Mouse (Mus musculus) Muller cell, postnatal 12 days (primary cell): Measurements from ENCODE around the gene Hist2h4.
"Not testable (repeated sequence)": the region's sequence is repeated elsewhere in the genome, so short reads cannot be mapped to it uniquely, and the experiment has no call there.

Source experiments
- DNase-seq: peaks from one replicate; pipeline ENCODE4 v3.0.0-alpha.2; 2015; ENCODE audit errors: inconsistent ontology term

Hist2h4 gene

GRCm38 (mm10) chr3:96269511-96270474 is 6.7 kb upstream of the Hist2h4 start, which contains the start of gene Hist2h2bb:
Gene Hist2h2bb, plus strand, starts transcription at chr3:96269752.
- peak; percentile 91 for DNase-seq

DNA sequence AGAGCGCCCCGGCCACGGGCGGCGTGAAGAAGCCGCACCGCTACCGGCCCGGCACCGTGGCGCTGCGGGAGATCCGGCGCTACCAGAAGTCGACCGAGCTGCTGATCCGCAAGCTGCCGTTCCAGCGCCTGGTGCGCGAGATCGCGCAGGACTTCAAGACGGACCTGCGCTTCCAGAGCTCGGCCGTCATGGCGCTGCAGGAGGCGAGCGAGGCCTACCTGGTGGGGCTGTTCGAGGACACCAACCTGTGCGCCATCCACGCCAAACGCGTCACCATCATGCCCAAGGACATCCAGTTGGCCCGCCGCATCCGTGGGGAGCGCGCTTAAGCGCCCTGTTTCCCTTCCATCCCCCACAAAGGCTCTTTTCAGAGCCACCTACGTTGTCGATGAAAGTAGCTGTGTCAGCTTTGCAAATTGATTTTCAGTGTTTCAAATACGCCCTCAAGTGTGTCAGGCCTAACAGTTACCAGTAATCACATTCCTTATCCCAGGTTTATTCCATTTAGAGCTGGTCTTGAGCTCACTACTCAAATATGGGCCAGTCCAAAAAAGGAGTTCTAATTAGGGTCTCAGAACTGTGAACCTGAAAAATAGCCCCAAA is 5.8 kb upstream of the Hist2h4 start:
- not testable (repeated sequence) for DNase-seq

DNA sequence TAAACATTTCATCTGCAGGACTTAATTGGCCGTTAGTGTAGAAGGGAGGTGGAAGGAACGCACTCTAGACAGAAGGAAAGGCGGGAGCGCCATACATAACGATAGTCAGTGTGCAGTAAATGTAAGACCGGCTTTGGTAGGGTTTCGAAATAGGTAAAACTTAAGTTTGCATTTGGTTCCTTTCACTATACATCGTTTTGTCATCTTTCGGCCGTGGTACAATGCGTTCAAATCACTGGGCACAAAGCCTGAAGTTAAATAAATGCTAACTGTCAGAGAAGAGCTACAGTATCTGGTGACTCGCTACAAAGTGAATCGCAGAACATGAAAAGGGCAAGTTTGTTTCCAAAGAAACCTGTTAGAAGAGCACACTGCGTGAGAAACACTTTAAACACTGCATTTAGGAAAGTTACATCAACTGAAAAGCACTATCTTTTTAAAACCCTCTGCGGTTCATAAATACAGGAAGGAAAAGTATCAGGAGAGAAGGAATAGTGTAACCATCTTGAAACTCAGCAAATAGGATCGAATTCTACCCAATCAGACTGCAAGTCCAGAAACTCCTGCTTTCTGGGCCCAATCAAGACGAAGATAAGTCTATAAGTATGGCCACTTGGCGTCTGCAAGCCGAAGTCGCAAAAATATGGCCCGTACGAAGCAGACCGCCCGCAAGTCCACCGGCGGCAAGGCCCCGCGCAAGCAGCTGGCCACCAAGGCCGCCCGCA is 5.1 kb upstream of the Hist2h4 start, which contains the start of gene Hist2h3b:
Gene Hist2h3b (plus strand): TSS at position 604 of the 725 bp plus-strand sequence.
- DNase-seq, result peak; percentile 84

DNA sequence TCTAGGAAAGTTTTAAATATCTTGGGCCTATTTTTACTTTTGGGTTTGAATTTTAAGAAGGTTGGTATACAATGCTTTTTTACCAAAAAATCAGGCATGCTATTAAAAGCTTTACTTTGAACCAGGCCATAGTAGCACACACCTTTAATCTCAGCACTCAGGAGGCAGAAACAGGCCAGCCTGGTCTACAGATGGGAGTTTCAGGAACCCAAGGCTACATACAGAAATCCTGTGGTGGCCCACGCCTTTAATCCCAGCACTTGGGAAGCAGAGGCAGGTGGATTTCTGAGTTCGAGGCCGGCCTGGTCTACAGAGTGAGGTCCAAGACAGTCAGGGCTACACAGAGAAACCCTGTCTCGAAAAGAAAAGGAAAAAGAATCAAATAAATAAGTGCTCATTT is 4.4 kb upstream of the Hist2h4 start:
- DNase-seq, result no peak

DNA sequence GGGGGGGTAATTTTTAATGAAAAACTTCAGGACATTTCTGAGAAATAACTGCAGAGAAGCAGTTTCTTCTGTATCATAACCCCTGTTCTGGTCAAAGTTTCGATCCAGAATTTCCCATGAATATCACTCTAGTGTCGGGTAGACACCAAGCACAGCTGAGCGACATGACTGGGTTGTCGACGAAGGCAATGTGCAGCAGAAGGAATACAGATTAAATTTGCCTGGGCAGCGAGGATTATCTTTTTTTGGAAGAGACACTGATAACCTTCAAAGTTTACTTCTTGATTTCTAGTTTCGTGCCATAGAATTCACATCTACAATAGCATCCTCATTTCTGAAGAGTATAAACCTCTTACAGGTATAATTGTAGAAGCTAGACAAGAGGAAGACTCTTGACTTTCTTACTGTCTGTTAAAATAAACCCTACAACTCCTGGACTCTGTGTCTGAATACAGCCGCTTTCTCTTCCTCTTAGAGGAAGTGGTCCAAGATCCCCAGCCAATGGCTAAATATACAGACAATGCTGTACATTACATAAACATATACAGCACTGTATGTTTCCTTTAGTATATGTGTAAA is 3.1 kb upstream of the Hist2h4 start:
- no peak for DNase-seq

- DNase-seq, result no peak
Observed at GRCm38 (mm10) chr3:96264404-96264949, 1.4 kb upstream of the Hist2h4 start.

DNA sequence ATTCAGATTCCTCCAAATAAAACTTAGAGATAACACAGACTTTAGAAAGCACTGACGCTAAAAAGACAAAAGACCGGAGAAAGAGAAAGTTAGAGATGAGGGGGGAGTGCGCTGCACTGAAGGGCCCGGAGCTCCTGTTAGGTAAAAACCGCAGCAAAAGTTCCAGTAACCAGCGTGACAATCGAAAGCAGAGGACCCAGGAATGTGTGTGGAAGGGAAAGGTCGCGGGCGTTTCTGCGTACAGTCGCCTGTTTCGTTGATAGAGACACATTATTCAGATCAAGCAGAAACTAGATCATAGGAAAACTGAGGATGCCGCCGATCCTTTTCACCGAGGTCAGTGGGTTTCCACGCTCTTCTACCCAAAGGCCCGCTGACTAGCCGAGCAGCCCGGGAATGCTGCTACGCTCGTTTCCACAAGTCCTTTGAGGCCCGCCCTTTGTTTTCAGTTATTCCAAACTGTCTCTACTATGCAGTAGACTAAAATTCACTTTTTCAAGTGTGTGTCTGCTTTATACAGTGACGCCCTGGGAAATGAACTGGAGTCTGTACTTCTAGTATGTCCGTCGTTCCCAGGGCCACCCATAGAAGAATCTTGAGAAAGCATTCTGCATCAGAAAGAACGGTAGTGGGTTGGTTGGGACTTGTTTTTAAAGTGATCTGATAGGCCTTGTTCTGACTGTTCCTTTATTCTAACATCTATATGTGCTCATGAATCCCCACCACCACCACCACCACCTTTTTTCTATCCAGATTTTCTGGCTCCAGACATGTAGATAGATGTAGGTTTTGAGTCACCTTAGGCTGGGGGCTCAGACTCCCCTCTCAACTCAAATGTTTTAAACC is 670 bp upstream of the Hist2h4 start:
- no peak for DNase-seq

DNA sequence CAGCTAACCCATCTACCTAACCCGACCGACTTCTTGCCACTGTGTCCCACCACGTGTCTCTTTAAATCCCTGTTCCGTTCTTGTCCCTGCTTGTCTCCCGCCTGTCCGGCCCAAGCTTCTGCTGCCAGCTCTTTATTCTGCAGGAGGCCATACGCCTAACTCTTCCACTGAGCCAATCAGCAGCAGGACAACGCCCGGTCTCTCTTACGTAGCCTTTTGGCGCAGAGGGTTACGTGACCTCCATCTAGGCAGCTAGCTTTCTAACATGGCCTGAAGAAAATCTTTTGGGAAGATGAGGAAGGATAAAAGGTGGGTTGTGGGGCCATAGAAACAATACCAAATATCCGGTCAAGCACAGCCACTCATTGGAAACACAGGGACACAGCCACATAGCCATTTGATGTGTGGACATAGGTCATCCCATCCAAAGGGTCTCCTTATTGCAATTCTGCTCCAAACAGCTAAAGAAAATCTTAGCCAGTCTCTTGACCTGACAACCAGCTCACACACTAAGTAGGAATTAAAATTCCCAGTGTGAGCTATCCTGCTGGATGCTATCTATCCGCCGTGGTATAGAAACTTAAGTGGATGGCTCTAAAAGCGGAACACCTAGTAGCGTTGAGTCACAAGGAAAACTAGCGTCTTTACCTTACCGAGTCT is 765 bp downstream of the Hist2h4 start:
- DNase-seq, result peak; percentile 84

- no peak for DNase-seq
Observed at GRCm38 (mm10) chr3:96261623-96262022, 1.5 kb downstream of the Hist2h4 start.

- no peak for DNase-seq
Observed at GRCm38 (mm10) chr3:96260220-96260619, 2.9 kb downstream of the Hist2h4 start.

- no peak for DNase-seq
Observed at GRCm38 (mm10) chr3:96257190-96257589, 5.9 kb downstream of the Hist2h4 start.

DNA sequence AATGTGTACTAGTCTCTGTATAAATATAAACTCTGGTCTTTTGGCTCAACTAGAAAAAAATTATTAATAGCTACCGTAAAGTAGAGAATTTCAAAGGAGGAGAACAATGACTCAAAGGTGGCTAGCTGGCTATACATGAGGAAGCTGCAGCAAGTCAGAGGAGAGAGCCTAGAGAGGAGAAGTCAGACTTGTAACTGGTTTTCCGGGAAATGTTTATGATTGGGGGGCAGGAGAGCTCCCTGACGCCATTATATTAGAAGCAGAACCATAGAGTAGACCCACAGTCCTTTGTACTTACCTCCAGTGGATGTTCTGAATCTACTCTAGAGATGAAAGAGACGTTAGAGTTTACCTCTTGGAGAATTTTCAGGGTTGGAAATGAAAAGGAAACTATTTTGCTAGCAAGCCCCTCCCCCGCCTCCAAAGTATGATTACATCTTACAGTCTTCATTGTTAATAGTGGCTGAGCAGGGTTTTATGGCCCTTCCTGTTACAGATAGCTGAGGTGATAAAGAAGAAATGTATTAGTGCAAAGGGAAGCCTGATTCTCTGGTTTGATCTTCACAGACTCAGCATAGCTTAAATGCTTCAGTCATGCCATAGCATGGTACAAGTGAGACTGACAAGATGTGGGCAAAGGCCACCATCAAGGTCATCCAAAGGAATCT is 7.1 kb downstream of the Hist2h4 start:
- no peak for DNase-seq

DNA sequence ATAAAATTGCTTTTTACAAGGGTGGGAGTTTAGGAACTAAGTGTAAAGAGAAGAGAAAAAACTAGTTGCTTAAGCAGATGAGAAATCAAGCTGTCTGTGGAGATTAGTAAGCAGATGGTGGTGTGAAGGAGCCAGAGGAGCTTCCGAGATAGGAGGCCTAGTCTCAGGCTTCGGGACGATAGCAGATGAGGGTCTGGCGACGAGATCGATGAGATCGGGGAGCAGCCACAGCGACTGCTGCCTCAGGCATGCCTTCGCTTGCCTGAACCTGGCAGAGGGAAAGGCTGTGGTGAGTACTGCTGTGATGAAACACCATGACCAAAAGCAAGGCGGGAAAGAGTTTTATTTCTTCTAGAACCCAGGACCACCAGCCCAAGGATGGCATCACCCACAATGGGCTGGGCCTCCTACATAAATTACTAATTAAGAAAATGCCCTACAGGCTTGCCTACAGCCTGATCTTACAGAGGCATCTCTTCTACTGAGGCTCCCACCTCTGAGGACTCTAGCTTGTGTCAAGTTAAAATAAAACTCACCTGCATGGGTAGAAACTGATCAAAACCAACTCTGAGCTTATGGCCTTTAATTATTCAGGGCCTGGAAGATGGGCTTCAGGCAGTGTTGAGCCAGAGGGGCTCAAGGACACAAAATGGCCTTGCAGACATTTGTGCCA is 8.3 kb downstream of the Hist2h4 start:
- no peak for DNase-seq

GRCm38 (mm10) chr3:96251787-96252186 is 11.3 kb downstream of the Hist2h4 start:
- no peak for DNase-seq

DNA sequence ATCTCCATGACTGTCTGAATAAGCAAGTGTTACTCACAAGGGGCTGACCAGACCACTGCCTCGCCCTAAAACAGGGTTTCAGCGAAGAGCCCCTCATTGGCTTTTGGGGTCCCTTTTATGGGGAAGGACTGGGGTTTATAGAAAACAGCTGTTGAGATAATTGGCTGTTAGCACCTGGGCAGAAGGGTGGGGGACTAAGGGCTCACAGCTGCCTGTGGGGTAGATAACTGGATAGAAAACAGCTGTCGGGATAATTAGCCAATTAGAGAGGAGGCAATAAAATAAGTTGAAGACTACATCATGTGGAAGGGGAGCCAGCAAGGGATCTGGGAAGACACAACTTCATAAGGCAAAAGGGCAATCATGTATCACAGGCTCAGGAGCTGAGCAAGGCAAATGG is 12.2 kb downstream of the Hist2h4 start:
- DNase-seq, result no peak

- no peak for DNase-seq
Observed at GRCm38 (mm10) chr3:96249034-96249345, 14.1 kb downstream of the Hist2h4 start.

DNA sequence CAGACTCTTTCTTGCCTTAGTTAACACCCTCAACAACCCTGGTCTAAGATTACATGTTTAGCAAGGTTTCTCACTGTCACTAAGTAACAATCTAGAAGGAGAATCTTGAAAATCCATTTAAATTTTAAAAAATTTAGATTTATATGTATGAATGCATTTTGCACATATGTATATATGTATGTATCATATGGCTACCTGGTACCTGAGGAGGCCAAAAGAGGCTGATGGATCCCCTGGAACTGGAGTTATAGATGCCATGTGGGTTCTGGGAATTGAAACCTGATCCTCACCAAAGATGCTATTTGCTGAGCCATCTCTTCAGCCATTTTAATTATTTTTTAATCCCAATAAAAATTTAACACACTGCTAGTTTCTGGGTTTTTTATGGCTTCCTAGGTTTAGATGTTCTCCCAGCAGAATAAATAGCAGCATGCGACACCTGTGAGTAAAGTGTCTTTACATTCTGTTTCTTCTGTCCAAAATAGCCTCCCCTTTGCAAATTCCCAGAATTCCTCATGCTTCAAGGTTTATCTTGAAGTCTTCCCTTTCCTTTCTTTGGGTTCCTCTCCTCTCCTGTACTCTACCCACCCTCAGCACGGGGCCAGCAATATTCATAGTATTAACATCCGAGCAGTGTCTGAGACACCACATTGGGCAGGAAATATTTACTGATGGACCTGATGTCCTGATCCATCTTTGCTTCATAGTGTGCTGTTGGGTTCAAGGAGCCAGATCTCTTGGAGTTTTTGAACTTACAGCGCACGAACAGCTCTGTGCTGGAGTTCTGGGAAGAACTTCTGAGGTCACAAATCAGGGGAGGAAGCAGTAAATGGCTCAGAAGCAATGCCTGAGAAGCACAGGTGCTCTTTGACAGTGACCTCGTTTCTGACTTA is 14.7 kb downstream of the Hist2h4 start:
- no peak for DNase-seq
